Mouse (Mus musculus) kidney, adult 11 months (tissue): Measurements from ENCODE around the gene Ttc28.

Source experiments
- DNase-seq: peaks from one replicate; pipeline ENCODE4 v3.0.0; 2022

Gene Ttc28

GRCm38 (mm10) chr5:111218111-111218891, 338.7 kb downstream of the Ttc28 start:
- no peak for DNase-seq

GRCm38 (mm10) chr5:111218998-111219397, 339.4 kb downstream of the Ttc28 start:
- DNase-seq = no peak

GRCm38 (mm10) chr5:111220679-111221380, 341.2 kb downstream of the Ttc28 start:
- no peak for DNase-seq

- no peak for DNase-seq
These were observed 343.2 kb downstream of the Ttc28 start for GRCm38 (mm10) chr5:111222820-111223219.

- DNase-seq = no peak
These were observed 345.7 kb downstream of the Ttc28 start for GRCm38 (mm10) chr5:111225306-111225705.

GRCm38 (mm10) chr5:111226486-111226885, 346.9 kb downstream of the Ttc28 start:
- DNase-seq = no peak

GRCm38 (mm10) chr5:111227850-111228249, 348.2 kb downstream of the Ttc28 start:
- DNase-seq = peak; percentile 24

GRCm38 (mm10) chr5:111228302-111229040, 348.9 kb downstream of the Ttc28 start:
- peak; percentile 35 for DNase-seq

- DNase-seq = no peak
These were observed 349.4 kb downstream of the Ttc28 start for GRCm38 (mm10) chr5:111229041-111229394.

GRCm38 (mm10) chr5:111229671-111230070, 350.1 kb downstream of the Ttc28 start:
- DNase-seq = no peak

- no peak for DNase-seq
These were observed 351.4 kb downstream of the Ttc28 start for GRCm38 (mm10) chr5:111231044-111231443.

- DNase-seq = no peak
These were observed 352.2 kb downstream of the Ttc28 start for GRCm38 (mm10) chr5:111231769-111232168.

GRCm38 (mm10) chr5:111233022-111233709, 353.6 kb downstream of the Ttc28 start:
- DNase-seq = no peak

- peak; percentile 77 for DNase-seq
These were observed 355.5 kb downstream of the Ttc28 start for GRCm38 (mm10) chr5:111235131-111235530.

- no peak for DNase-seq
These were observed 357.6 kb downstream of the Ttc28 start for GRCm38 (mm10) chr5:111237176-111237636.

- DNase-seq = peak; percentile 21
These were observed 359.6 kb downstream of the Ttc28 start for GRCm38 (mm10) chr5:111239223-111239622.

- no peak for DNase-seq
These were observed 363.9 kb downstream of the Ttc28 start for GRCm38 (mm10) chr5:111243447-111244040.

- DNase-seq = no peak
These were observed 364.5 kb downstream of the Ttc28 start for GRCm38 (mm10) chr5:111244061-111244460.

- no peak for DNase-seq
These were observed 368.1 kb downstream of the Ttc28 start for GRCm38 (mm10) chr5:111247571-111248265.

- no peak for DNase-seq
These were observed 372.5 kb downstream of the Ttc28 start for GRCm38 (mm10) chr5:111252147-111252546.

GRCm38 (mm10) chr5:111254362-111254761, 374.8 kb downstream of the Ttc28 start:
- DNase-seq = no peak

- DNase-seq = no peak
These were observed 375.2 kb downstream of the Ttc28 start for GRCm38 (mm10) chr5:111254781-111255180.
